Mouse (Mus musculus) MEL (cell line): ENCODE measurements at regions not wholly inside any gene's neighbourhood (a gene's known extent, or its start where the extent isn't known, plus 50 kb on each side); places are given as distances from the start of the nearest gene placed in this dataset.

Source experiments
- CTCF ChIP-seq, 3 experiments: IDR thresholded peaks in 2 of 3; conservative IDR thresholded peaks in 1 of 3; 2 replicates each; pipeline ENCODE4 v1.5.1; 2011 to 2012; ENCODE audit warnings: low read length in 3 of 3, low read depth in 2 of 3, mild to moderate bottlenecking in 2 of 3, improper control_type of control experiment in 1 of 3, inconsistent platforms in 1 of 3, mixed read lengths in 1 of 3, moderate library complexity in 1 of 3; ENCODE audit not compliant: control insufficient read depth in 1 of 3, insufficient read depth in 1 of 3, poor library complexity in 1 of 3, severe bottlenecking in 1 of 3
- E2F4 ChIP-seq: IDR thresholded peaks from 2 replicates; pipeline ENCODE4 v1.6.1; 2011; ENCODE audit warnings: low read depth, low read length, improper control_type of control experiment, borderline replicate concordance
- ELF1 ChIP-seq: IDR thresholded peaks from 2 replicates; pipeline ENCODE4 v1.6.1; 2014; ENCODE audit warnings: low read depth, mild to moderate bottlenecking, inconsistent platforms, low read length, improper control_type of control experiment, moderate library complexity
- ETS1 ChIP-seq: IDR thresholded peaks from 2 replicates; pipeline ENCODE4 v1.6.1; 2012; ENCODE audit warnings: low read depth, mild to moderate bottlenecking, inconsistent platforms, low read length, improper control_type of control experiment, moderate library complexity
- POLR2A ChIP-seq, 2 experiments: IDR thresholded peaks; 2 replicates each; pipeline ENCODE4 v1.6.1; 2011 to 2012; ENCODE audit warnings: low read length in 2 of 2, mild to moderate bottlenecking in 2 of 2, control low read depth in 1 of 2, improper control_type of control experiment in 1 of 2, low read depth in 1 of 2, moderate library complexity in 1 of 2; ENCODE audit not compliant: control insufficient read depth in 1 of 2, insufficient read depth in 1 of 2, poor library complexity in 1 of 2
- POLR2AphosphoS5 ChIP-seq: IDR thresholded peaks from 2 replicates; pipeline ENCODE4 v1.6.1; 2012; ENCODE audit warnings: low read depth, borderline replicate concordance, mild to moderate bottlenecking, inconsistent platforms, low read length, moderate library complexity, mixed read lengths
- RCOR1 ChIP-seq: IDR thresholded peaks from 2 replicates; pipeline ENCODE4 v1.6.1; 2012; ENCODE audit warnings: low read depth, mild to moderate bottlenecking, inconsistent platforms, low read length, improper control_type of control experiment
- ZNF384 ChIP-seq: IDR thresholded peaks from 2 replicates; pipeline ENCODE4 v1.6.1; 2012; ENCODE audit warnings: low read depth, mild to moderate bottlenecking, inconsistent platforms, low read length, improper control_type of control experiment

- TF ChIP-seq RCOR1, result no peak
- no peak for TF ChIP-seq CTCF (IDR thresholded peaks at IDR 0.05 in 2 of 3, conservative IDR thresholded peaks at IDR 0.05 in 1 of 3; ENCODE audit: control insufficient read depth in 1 of 3, insufficient read depth in 1 of 3, low read depth in 2 of 3, low read length in 3 of 3, poor library complexity in 1 of 3, severe bottlenecking in 1 of 3)
- no peak for TF ChIP-seq E2F4
- no peak for TF ChIP-seq ZNF384
- TF ChIP-seq ELF1, result no peak
- TF ChIP-seq POLR2A (IDR thresholded peaks at IDR 0.05; ENCODE audit: control insufficient read depth in 1 of 2, insufficient read depth in 1 of 2, low read depth in 1 of 2, low read length in 2 of 2, poor library complexity in 1 of 2), result no peak
- no peak for TF ChIP-seq POLR2AphosphoS5
- no peak for TF ChIP-seq ETS1
Observed at GRCm38 (mm10) chr15:42325221-42325620, 2191.1 kb downstream of the 9330182O14Rik start.
